Mouse (Mus musculus) T-helper 2 cell (primary cell): ENCODE results near the gene C87499.

Experiments used
- in situ Hi-C: fragments of 300-600 bp; cut with MboI, MseI; formaldehyde crosslinking; loops from one replicate; pipeline ENCODE4 v1.15.1; 2025; ENCODE audit warnings: high pct_unique_total_duplicates

Gene C87499

DNA sequence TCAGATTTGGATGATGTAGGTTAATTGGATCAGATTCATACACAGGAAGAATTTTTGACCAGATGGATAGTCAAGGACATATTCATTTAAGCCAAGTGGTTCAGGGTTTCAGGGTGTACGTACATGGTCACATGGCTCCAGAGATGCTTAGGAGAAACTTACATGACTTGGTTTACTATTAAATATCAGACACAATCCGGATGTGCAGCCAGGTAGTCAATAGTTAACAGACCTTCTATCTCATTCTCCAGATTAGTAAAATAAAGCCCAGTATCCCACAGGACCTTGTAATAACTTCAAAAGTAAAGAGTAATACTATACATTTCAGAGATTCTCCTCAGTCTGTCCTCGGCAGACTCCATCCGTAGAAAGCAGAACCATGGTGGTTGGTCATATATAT, at the start of gene C87499:
C87499 (minus strand) TSS at position 101 of the 400 bp plus-strand sequence.
- in situ Hi-C loops = no loop called here

DNA sequence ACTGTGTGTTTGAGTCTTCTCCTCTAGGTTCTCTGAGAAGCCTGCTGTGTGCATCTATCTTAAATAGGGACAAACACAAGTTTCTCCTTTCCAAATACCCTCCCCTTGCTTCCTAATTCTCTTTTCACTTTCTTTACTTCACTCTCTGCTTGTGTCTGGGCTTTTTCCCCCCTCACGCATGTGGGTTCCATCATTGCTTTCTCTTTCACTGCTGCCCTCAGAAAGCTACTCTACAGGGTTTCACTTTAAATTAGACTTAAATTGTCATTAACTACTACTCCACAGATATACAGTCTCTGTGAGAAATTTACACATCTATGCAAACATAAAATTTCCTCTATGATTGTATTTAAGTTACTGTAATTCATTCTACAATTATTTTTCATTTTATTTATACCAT, 49.6 kb upstream of the C87499 start, which contains the start of gene Ifna2:
Ifna2 (minus strand) TSS at position 101 of the 400 bp plus-strand sequence.
- in situ Hi-C loops = no loop called here

DNA sequence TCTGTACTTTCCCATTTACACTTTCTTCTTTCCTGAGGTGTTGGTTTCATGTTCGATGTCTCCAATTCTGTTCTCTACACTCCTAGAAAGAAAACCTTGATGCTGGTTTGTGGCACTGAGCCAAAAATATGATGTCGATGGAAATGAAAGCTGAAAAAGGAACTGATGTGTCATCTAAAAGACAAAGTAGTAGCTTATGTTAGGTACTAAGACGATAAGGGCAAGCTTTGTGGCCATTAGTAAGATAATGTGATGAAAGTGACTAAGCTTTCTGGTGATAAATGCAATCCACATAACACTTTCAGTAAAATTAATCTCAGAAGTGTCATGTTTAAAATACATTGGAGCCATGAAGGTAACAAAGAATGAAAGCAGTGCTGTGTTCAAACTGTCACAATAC, 47.1 kb upstream of the C87499 start:
- in situ Hi-C loops = no loop called here

DNA sequence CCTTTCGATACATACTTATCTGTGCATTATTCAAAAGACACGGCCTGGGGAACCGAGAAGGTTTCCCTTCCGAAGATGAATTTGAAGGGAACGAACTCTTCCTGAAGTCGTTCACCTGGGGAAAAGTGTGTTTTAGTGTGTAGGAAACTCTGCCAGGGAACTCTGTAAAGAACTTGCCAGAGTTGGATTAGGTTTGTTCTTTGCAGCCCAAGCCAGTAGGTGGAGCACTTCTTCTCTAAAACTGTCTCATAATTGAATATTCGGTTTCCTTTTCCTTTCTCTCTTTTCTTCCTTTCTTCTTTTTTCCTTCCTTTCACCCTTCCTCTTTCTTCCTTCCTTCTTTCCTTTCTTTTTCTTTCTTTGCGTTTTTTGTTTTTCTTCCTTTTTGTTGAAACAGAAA, 46.2 kb upstream of the C87499 start:
- in situ Hi-C loops = no loop called here

DNA sequence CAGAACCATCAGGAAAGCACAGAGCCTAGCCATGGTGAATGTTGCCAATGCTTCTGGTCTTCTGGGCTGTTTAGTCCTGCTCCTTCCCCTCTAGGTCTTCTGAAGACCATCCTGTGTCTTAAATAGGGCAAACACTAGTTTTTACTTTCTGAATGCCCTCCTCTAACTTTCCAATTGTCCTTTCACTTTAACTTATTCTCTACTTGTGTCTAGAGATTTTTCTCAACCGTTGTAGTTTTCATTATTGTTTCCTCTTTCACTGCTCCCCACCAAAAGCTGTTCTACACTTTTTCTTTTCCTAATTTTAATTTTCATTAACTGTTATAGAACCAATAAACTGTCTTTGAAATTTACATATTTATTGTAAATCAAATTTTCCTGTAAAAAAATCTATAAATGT, 42.6 kb upstream of the C87499 start, which contains the start of gene Ifna16:
Ifna16 (minus strand) TSS at position 101 of the 400 bp plus-strand sequence.
- in situ Hi-C loops = no loop called here

DNA sequence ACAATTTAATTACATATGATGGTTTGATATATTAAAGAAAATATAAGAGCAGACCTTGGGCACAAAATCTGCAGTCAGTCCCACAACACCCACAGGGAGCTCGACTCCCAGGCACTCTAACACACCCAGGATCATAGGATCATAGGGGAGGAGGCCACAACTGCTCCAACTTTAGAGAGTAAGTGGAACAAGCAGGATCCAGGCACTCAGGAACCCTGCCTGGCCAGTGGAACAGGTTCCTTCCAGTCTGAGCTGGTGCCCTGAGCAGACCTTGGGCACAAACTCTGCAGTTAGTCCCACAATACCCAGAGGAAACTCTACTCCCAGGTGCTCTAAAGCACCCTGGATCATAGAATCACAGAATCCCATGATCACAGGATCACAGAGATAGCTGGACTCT, 21.2 kb upstream of the C87499 start:
- in situ Hi-C loops = no loop called here

DNA sequence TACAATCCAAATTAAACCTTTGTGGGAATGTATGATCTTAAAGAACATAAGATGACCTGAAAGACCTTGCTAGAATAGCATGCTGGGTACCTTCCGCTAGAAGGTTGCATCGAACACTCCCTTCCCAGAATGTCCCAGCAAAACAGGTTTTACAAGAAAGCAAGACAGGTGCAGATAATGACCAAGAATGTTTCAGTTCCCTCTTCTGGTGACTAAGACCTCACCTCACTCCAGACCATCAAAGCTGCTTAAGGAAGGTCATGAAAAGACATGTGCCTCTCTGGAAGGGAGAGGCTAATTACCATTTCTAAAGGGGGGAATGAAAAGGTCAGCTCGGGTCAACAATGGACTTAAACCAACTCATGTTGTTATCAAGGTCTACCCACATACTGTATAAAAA, 19.4 kb upstream of the C87499 start:
- in situ Hi-C loops = no loop called here

DNA sequence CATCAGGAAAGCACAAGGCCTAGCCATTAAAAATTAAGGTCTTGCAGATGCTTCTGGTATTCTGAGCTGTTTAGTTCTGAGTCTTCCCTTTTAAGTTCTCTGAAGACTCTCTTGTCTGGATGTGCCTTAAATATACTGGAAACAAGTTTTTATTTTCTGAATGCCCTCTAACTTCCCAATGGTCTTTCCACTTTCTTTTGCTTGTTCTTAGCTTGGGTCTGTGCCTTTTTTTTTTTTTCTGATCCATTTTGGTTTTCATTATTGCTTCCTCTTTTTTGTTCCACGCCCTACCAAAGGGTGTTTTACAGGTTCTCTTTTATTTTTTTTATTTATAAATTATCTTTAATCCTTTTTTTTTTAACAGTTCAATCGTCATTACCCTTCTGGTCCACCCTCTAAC, 10.1 kb upstream of the C87499 start, which contains the start of gene Ifna13:
Ifna13 (minus strand) TSS at position 101 of the 400 bp plus-strand sequence.
- in situ Hi-C loops = loop anchor here (5.0 kb wide), 1 partner anchor 78 kb away; the partner anchor contains the start of genes Gm26566 and Klhl9

DNA sequence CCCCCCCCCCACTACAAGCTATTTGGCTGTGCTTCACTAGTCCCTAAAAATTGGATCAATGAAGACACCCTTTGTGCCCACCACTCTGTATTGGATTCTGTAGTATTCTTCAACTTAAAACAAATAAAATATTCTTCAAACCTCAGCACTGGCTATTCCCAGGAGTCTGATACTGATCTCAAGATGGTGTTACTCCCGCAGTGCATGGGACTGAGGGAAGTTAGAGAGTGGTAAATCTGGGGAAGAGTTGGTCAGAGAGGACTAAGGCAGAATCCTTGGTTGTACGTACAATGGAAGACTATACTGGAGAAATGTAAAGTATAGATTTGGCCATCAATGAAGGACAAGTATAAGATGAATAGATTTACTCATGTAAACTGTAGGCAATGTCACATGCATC, 8.3 kb upstream of the C87499 start:
- in situ Hi-C loops = loop anchor here (5.0 kb wide), 1 partner anchor 80 kb away; the partner anchor contains the start of genes Gm26566 and Klhl9

DNA sequence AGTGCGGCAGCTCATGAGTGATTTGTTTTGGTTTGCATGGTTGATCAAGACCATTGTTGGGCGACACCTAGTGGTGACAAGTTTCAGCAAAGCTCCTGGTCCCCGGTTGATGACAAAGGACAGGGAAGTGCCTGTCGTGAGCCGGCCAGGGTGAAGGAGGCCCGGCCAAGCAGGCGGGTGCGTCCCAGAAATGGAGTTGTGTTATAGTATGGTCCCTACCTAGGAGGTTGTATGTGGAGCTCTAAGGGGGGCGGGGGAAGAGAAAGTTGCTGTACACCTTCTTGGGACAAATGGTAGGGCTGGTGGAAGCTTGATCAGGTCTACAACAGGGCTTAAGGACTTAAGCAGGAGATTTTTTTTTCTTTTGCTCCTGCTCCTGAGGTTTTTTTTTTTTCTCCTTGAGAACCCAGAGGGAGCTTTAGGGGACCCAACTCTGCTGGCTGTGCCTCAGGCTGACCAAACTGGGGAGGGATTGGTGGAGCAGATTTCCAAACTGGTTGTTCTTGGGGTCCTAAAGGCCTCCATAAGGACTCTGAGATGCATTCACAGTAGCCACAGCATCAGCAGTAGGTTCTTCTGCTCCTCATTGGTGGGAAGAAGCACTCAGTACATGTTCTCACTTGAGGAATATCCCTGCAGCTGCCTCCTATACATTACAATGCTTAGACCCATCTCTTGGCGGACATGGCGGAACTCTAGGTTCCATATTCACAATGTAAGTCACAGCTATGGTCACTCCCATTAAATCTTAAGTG, 7.0 kb upstream of the C87499 start:
- in situ Hi-C loops = loop anchor here (5.0 kb wide), 1 partner anchor 81 kb away; the partner anchor contains the start of genes Gm26566 and Klhl9

DNA sequence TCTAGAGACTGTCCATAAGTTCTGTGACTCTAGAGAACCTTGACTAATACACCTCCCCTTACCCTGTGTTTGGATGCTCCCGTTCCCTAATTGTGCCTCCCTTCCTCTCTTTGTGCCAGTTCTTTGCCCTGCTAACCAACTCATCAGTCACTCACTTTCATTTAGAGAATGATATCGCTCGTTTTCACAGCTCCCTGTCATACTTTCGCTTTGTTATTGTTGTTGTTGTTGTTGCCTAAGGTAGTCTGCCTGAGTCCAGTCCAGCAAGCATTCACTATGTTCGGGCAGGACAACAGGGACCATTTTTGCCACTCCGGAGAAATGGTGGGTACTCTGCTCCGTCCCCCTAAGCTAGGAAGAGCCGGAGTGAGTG, 6.5 kb upstream of the C87499 start:
- in situ Hi-C loops = loop anchor here (5.0 kb wide), 1 partner anchor 82 kb away; the partner anchor contains the start of genes Gm26566 and Klhl9

DNA sequence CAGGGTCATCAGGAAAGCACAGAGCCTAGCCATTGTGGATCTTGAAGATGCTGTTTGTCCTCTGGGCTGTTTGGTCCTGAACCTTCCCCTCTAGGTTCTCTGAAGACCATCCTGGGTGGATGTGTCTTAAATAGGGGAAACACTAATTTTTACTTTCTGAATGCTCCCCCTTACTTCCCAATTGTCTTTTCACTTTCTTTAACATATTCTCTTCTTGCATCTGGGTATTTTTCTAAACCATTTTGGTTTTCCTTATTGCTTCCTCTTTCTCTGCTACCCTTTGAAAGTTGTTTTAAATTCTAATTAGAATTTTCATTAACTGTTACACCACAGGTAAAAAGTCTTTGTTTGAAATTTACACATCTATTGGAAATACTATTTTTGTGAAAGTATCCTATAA, 30.9 kb downstream of the C87499 start, which contains the start of gene Ifna12:
Ifna12 (minus strand) TSS at position 101 of the 400 bp plus-strand sequence.
- in situ Hi-C loops = no loop called here

DNA sequence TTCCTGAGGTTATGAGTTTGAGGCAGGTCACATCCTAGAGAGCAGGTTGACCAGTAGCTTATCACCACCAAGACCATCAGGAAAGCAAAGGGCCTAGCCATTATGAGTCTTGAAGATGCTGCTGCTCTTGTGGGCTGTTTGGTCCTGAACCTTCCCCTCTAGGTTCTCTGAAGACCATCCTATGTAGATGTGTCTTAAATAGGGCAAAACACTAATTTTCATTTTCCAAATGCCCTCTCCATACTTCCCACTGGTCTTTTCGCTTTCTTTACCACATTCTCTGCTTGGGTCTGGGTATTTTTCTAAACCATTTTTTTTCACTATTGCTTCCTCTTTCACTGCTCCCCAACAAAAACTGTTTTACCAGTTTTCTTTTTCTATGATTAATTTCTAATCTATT, 41.9 kb downstream of the C87499 start, which contains the start of gene Ifna9:
Ifna9 (minus strand) TSS at position 101 of the 400 bp plus-strand sequence.
- in situ Hi-C loops = no loop called here
